Mouse (Mus musculus) kidney, postnatal 36 days (tissue): ENCODE measurements around the gene Olfr648.

Source experiments
- DNase-seq, 2 experiments: peaks; one replicate each; pipeline ENCODE4 v3.0.0; 2021 to 2022; ENCODE audit warnings: mixed read lengths in 2 of 2

Olfr648 gene

GRCm38 (mm10) chr7:104183292-104183691, at the start of gene Olfr648:
TSS of gene Olfr648 (minus strand) at chr7:104183392.
- DNase-seq = no peak

GRCm38 (mm10) chr7:104231203-104231602, 48.0 kb upstream of the Olfr648 start:
- peak in 1 of 2 experiments; percentile 69 for DNase-seq

GRCm38 (mm10) chr7:104218701-104219569, 35.7 kb upstream of the Olfr648 start, which contains the start of gene Trim6:
TSS of gene Trim6 (plus strand) at chr7:104218793.
- DNase-seq = peak; percentile 92 to 94

GRCm38 (mm10) chr7:104217881-104218280, 34.7 kb upstream of the Olfr648 start:
- no peak for DNase-seq

- DNase-seq = no peak
Measured at GRCm38 (mm10) chr7:104216011-104216535, 32.9 kb upstream of the Olfr648 start.

GRCm38 (mm10) chr7:104206197-104206596, 23.0 kb upstream of the Olfr648 start:
- no peak for DNase-seq

GRCm38 (mm10) chr7:104199822-104200221, 16.6 kb upstream of the Olfr648 start:
- DNase-seq = peak; percentile 78 to 89

GRCm38 (mm10) chr7:104195885-104196284, 12.7 kb upstream of the Olfr648 start, which contains the start of gene Olfr649:
TSS of gene Olfr649 (minus strand) at chr7:104195985.
- DNase-seq = no peak

GRCm38 (mm10) chr7:104191275-104191674, 8.1 kb upstream of the Olfr648 start:
- DNase-seq = no peak

- DNase-seq = no peak
Measured at GRCm38 (mm10) chr7:104179074-104179473, 4.1 kb downstream of the Olfr648 start.

- no peak for DNase-seq
Measured at GRCm38 (mm10) chr7:104178422-104179054, 4.7 kb downstream of the Olfr648 start.

- DNase-seq = no peak
Measured at GRCm38 (mm10) chr7:104175085-104175484, 8.1 kb downstream of the Olfr648 start.

GRCm38 (mm10) chr7:104169634-104170204, 13.5 kb downstream of the Olfr648 start:
- DNase-seq = no peak

- no peak for DNase-seq
Measured at GRCm38 (mm10) chr7:104167105-104167504, 16.1 kb downstream of the Olfr648 start.

- no peak for DNase-seq
Measured at GRCm38 (mm10) chr7:104150456-104150855, 32.7 kb downstream of the Olfr648 start, which contains the start of gene Ubqlnl. TSS of gene Ubqlnl (minus strand) at chr7:104150556.

GRCm38 (mm10) chr7:104143179-104143578, 40.0 kb downstream of the Olfr648 start, which contains the start of gene Ubqln3:
TSS of gene Ubqln3 (minus strand) at chr7:104143279.
- DNase-seq = no peak

- no peak for DNase-seq
Measured at GRCm38 (mm10) chr7:104137305-104137704, 45.9 kb downstream of the Olfr648 start, which contains the start of gene Olfr643. TSS of gene Olfr643 (minus strand) at chr7:104137405.

GRCm38 (mm10) chr7:104129726-104130125, 53.5 kb downstream of the Olfr648 start, which contains the start of gene Ubqln5:
TSS of gene Ubqln5 (minus strand) at chr7:104129826.
- DNase-seq = no peak
